Mouse (Mus musculus): ENCODE results near the gene Elmo3.

The Elmo3 gene

GRCm38 (mm10) chr8:105305211-105306145, at the start of gene Elmo3:
Elmo3 (plus strand) TSS chr8:105305601.
- DNase-seq (ENCODE audit: low read depth, low spot score) = no peak

DNA sequence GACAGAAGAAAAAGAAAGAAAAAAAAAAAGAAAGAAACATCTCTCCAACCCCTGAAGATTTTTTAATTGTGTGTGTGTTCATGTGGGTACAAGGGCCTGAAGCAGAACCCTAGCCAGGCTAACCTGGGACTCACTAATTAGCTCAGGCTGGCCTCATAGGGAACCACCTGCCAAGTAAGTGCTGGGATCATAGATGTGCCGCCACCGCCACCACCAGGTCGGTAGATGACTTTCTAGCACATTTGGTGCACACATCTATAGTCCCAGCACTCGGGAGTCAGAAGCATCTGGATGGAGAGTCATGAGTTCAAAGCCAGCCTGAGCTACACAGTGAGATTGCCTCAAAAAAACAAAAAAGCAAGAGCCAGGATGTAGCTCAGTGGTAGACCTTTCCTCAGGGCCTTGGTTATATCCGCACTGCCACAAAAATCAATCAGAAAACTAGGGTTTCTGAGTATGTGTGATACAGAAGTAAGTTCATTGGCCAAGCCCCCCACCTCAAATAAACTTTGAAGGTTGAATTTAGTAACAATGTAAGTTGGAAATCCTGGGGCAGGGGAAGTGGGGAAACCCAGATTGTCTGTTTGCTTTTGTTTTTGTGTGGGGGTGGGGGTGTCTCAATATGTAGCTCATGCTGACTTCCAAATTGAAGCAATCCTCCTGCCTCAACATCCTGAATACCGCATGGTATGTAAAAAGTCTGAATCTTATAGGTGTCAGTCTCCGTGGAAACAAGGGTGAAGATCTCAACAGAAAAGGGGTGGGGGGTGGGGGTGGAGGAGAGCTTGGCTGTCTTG, 47.9 kb upstream of the Elmo3 start:
- no peak for DNase-seq (ENCODE audit: low read depth, low spot score)

GRCm38 (mm10) chr8:105258911-105259720, 46.3 kb upstream of the Elmo3 start:
- no peak for DNase-seq (ENCODE audit: low read depth, low spot score)

DNA sequence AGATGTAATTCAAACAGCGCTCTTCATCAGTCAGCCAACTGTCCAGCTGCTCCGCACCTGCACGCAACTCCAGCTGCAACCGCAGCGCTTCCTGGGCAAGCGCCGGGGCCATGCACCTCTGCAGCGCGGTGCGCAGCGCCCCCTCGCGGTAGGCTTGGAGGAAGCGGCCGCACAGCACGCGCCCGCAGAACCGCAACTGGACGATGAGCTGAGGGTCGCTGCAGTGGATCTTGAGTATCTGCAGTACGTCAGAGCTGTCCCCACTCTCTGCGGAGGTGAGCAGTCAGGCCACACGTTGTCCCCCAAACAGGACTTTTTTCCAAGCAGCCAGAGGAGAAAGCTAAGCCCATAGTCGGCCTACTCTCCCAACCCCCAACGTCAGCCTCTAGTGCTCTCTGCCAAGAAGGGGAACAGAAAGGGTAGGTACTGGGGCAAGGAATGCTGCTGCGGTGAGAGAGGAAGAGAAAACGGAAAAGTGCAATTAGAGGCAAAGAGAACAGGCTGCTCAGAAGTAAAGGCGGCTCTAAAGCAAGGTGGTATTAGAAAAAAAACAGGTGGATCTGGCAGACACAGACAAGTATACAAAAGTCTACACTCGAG, 45.6 kb upstream of the Elmo3 start:
- no peak for DNase-seq (ENCODE audit: low read depth, low spot score)

- DNase-seq (ENCODE audit: low read depth, low spot score) = no peak
These were observed 44.9 kb upstream of the Elmo3 start for GRCm38 (mm10) chr8:105260371-105261099.

DNA sequence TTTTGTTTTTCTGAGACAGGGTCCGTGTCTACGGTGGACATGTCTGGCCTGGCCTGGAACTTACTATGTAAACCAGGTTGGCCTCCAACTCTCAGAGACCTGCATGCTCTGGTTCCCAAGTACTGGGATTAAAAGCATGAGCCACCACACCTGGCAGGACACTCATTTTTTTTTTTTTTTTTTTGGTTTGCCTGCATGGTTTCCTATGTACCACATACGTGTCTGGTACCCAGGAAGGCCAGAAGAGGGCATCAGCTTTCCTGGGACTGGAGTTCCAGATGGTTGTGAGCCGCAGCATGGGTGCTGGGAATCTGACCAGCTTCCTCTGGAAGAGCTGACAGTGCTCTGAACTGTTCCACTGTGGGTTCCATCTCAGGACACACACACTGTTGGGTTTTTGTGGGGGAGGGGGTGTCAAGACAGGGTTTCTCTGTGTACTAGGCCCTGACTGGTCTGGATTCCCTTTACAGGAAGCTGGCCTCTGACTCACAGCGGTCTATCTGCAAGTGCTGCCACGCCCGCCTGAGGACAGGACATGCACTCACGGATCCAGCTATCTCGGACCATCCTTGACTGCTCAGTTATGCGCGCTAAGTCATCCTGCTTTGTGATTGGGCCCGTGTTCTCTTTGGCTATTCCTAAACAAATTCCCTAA, 43.9 kb upstream of the Elmo3 start:
- DNase-seq (ENCODE audit: low read depth, low spot score) = no peak

DNA sequence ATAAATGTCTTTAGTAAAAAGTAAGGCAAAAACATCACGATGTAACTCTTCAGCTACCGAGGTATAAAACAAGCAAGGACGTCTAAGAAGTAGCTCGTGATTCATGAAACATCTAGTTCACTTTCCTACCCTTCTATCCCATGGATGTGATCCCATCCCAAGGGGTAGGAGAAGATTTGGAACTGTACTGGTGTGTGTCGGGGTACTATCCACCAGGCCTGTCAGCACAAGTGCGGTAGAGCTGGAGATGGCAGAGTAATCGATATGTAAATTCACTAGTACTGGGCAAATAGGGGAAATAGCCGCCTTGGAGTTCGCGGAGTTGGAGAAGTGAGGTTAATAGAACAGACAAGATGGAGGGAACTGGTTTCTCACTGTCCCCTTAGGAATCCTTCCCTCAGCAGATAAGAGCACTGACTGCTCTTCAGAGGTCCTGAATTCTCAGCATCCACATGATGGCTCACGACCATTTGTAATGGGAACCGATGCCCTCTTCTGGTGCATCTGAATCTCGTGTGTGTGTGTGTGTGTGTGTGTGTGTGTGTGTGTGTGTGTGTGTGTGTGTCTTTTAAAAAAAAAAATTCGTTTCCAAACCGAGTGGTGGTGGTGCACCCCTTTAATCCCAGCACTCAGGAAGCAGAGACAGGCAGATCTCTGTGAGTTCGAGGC, 42.0 kb upstream of the Elmo3 start:
- DNase-seq (ENCODE audit: low read depth, low spot score) = no peak

DNA sequence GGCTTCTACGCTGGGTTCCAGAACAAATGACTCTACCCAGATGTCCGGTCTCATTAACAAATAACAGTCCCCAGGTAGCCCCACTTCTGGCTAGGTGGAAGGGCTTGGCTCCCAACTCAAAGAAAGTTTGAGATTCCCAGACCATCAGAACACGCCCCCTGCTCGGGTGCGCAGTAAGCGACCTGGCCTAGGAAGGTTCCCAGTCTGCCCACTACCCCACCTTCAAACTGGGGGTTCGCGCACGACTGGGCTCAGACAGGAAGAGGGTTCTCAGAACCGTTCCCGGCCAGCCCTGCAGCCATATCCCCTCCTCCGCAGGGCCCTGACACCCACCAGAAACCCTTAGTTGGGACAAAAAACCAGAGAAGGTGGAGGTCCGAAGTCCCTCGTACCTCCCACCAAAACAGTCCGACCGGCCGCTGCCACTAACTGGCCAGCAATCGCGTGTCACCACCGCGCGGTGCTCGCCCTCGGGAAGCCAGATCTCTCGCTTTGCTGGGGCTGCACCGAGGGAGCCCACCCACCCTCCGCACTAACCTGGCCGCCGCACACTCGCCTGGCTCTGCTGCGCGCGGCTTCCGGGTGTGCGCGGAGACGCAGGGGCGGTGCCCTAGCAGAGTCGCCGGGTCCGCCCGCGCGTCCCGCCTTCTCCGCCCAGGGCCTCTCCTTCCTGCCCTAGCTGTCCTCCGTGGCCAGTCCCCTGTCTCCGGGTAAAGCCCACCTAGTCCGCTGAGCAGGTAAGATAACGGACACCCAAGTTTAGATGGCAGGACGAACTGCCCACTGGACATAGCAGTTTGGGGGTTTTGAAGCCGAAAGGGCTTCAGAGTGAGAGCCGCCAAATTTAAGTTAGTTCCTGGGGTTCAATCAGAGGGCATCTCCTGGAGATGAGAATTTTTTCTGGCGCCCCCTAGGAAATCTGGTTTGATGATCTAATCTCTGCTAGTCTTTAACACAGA, 41.1 kb upstream of the Elmo3 start, which contains the start of the genes Tradd and Fbxl8:
Gene Tradd, minus strand, starts transcription at position 586 of the 959 bp plus-strand sequence.
Gene Fbxl8, plus strand, starts transcription at position 625 of the 959 bp plus-strand sequence.
- no peak for DNase-seq (ENCODE audit: low read depth, low spot score)

GRCm38 (mm10) chr8:105265128-105265527, 40.3 kb upstream of the Elmo3 start:
- no peak for DNase-seq (ENCODE audit: low read depth, low spot score)

DNA sequence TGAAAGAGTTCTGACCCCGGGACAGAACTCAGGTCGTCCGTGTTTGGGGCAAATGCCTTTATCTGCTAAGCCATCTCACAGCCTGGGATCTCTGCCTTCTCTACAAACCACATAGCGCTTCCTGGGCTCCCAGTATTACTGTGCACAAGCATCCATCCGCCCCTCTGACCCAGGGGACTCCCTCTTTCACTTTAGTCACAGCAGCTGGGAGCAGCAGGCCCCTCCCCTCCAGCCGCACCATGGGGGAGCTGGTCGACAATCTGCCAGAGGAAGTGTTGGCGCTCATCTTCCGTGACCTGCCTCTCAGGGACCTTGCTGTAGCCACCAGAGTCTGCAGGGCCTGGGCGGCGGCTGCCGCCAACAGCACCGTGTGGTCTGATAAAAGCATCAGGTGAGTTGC, 38.6 kb upstream of the Elmo3 start:
- DNase-seq (ENCODE audit: low read depth, low spot score) = no peak

GRCm38 (mm10) chr8:105268342-105269074, 36.9 kb upstream of the Elmo3 start:
- peak; percentile 89 for DNase-seq (ENCODE audit: low read depth, low spot score)

GRCm38 (mm10) chr8:105269075-105269458, 36.3 kb upstream of the Elmo3 start:
- DNase-seq (ENCODE audit: low read depth, low spot score) = no peak

- no peak for DNase-seq (ENCODE audit: low read depth, low spot score)
These were observed 35.9 kb upstream of the Elmo3 start, which contains the start of gene Hsf4 for GRCm38 (mm10) chr8:105269461-105269947. Hsf4 (plus strand) TSS chr8:105269801.

DNA sequence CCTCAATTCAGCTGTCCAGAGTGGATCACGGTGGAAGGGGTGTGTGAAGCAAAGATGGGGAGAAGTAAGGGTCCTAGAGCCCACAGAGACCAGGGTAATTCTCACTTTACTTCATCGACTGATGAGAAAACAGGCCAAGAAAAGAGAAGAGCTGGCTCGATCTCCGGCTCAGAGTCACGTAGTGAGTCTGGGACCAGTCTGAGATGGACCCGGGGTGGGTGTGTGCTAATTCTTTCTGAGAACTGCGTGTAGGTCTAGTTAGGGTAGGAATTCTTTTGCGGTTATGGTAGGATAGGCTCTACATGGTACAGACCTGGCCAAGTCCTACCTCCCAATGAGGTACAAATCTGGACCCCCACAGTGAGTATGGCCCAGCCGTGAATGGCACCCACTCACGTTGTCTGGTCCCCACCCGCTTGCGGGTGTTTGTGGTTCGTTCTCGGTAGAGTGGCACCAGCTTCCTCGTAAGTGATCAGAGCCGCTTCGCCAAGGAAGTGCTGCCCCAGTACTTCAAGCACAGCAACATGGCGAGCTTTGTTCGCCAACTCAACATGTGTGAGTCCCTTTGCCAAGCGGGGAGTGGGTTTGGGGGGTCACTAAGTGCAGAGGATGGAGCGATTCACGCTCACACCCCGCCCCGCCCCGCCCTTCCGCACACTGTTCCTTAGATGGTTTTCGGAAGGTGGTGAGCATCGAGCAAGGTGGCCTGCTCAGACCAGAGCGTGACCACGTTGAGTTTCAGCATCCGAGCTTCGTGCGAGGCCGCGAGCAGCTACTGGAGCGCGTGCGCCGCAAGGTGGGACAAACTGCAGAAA, 35.1 kb upstream of the Elmo3 start:
- no peak for DNase-seq (ENCODE audit: low read depth, low spot score)

DNA sequence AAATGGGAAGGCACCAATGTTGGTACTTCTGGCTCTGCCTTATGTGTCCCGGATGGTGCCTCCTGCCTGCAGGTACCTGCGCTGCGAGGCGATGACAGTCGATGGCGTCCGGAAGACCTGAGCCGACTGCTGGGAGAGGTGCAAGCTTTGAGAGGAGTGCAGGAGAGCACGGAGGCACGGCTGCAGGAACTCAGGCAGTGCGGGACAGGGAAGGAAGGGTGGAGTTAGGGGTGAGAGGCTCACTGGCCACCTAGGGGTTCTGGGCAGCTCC, 34.5 kb upstream of the Elmo3 start:
- DNase-seq (ENCODE audit: low read depth, low spot score) = no peak

- no peak for DNase-seq (ENCODE audit: low read depth, low spot score)
These were observed 30.0 kb upstream of the Elmo3 start for GRCm38 (mm10) chr8:105275387-105275786.

DNA sequence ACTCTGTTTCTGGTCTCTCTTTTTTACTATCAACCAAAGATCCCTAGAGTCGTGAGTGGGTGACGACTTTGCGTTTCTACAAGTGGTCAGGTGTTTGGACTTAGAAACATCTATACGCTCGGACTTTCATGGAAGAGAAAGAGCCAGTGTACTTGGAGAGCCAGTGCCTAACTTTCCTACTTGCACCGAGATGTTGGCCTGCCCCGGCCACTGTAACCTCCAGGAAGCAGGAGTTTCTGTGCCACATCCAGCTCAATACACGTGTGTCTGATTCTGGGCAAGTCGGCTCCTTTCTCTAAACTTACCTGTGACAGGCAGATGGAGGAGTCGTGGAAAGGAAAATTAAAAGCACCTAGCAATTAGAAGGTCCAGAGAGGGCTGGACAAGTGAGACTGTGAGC, 29.6 kb upstream of the Elmo3 start, which contains the start of gene Nol3:
Gene Nol3, plus strand, starts transcription at position 301 of the 400 bp plus-strand sequence.
- no peak for DNase-seq (ENCODE audit: low read depth, low spot score)
